Mouse (Mus musculus) activated CD4-positive, CD25-positive, alpha-beta regulatory T cell, adult 9 weeks (primary cell): ENCODE results near the gene Tenm4. TPM values are rescaled to one million over a fixed set of nuclear protein-coding genes. Genes with fewer than 3 reads are reported as not detected.

Experiments used
- polyA plus RNA-seq: library from polyadenylated mRNA; unstranded; fragments of 100-300 nt; shearing (Covaris generic); gene quantifications from one replicate; pipeline ENCODE4 v1.2.1, GENCODE M21; 2017

Gene Tenm4
- 0.18 TPM for polyA plus RNA-seq

GRCm38 (mm10) chr7:96170924-96171595 is at the start of gene Tenm4:
TSS of gene Tenm4 (plus strand) at chr7:96171246.

DNA sequence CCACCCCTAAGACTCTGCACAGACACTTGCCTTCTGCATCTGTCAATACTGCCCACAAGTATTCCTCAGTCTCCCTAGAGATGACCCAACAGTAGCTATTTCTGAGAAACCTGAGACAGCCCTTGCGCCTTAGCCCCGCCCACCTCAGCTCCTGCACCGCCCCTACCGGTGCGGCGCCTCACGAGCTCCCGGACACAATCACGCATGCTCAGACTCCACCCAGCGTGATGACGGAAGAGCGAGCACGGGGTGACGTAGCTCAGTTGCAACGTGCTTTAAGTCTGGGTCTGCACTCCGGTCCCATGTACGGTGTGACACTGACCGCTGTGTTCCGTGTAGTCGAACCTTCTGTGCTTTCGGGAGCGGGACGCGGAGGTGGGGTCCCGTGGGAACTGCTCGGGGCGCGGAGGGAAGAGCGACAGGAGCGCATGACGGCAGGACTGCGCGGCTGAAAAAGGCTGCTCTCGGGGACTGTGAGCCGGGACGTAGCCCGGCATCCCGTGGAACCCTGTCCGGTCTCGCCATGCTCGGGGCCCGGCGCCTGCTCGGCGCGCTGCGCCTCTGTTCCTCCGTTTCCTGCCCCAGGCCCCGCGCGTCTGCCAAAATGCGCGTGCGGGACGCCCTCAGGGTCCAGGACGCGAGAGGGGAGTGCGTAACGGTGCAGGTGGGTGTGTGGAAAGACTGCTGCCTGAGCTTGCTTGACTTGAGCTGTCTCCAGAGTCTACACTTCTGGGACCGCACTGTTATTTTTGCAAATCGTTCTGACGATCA is 780.4 kb downstream of the Tenm4 start, which contains the start of gene Nars2:
Gene Nars2, plus strand, starts transcription at position 225 of the 771 bp plus-strand sequence.

